Mouse (Mus musculus): ENCODE results near the gene Lrrc29.

DNA sequence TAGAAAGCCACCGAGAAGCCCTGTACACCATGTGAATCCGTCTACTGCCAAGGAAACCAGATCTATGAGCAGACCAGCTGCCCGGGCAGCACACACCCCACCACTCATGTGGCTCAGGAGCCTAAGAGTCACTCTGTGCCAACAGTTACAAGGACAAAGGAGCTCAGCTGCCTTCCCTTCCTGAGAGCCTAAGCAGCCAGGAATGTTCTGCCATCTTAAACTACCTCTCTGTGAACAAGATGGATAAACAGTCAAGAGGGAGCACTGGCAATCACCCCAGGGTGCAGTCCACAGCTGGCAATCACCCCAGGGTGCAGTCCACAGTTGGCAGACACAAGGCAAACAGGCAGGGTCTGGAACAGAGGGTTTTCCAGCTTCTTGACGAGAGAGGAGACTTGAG lies 8.1 kb downstream of the Lrrc29 start:
- TF ChIP-seq CTCF (IDR thresholded peaks at IDR 0.05; ENCODE audit: control insufficient read depth, insufficient read depth, insufficient replicate concordance, low read depth, low read length), result no peak
- no peak for TF ChIP-seq POLR2A (IDR thresholded peaks at IDR 0.05; ENCODE audit: control insufficient read depth, low read depth, low read length)

Data from testis, adult 2 months (tissue).